In the genomic region with DNA sequence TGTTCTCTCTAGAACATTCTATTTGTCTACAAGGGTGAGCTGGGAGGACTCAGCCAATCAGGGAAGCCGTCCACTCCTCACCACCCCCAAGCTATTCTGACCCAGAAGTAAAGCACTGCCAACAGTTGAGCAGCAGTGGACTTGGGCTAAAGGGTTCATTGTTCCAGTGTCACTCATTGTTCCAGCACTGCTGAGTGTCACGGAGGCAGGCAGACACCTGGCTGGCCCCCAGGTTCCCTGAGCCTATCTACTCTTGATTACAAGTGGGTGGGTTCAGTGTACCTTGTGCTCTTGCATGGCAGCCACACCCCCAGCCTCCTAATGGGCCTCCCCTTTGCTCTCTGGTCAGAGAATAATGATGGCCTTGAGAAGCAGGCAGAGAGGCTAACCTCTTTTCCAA, we compare ENCODE assay signal across 13 mouse cellular contexts. TPM values are rescaled to one million over a fixed set of nuclear protein-coding genes. Genes with fewer than 3 reads are reported as not detected.
DNase-seq lines count a peak whose midpoint lies in the region; ATAC-seq and TF ChIP-seq lines count a peak whose summit lies in the region.
"Had no signal": no experiment of that assay in that cellular context is flagged by ENCODE, and none has a peak within 500 bp of the region (broad histone marks: within the 10 kb centered on the region; RNA-seq: fewer than 3 reads in every experiment).

No protein-coding gene starts in this region.

- no peak overlapping the region for H3K9ac ChIP-seq in stomach, postnatal 0 days (ENCODE audit: low read length)
- H3K9ac ChIP-seq: hindbrain, embryonic 12.5 days had no signal

- H3K4me1 ChIP-seq in stomach, postnatal 0 days (replicated peaks; ENCODE audit: control insufficient read depth, insufficient read depth), result no peaks in the 10 kb centered on the region
- H3K4me1 ChIP-seq: hindbrain, embryonic 12.5 days; megakaryocyte, embryonic 14.5 days had no signal

- TF ChIP-seq CTCF in stomach, postnatal 0 days (IDR thresholded peaks at IDR 0.05; ENCODE audit: low read depth), result no peak

- no peaks in the 10 kb centered on the region; the same call in 1 of the 2 replicates for H3K36me3 ChIP-seq in stomach, postnatal 0 days (ENCODE audit: control insufficient read depth, insufficient read depth, low read length)
- H3K36me3 ChIP-seq: hindbrain, embryonic 12.5 days had no signal

- peak overlapping the region; percentile 65; the same call in 1 of the 2 replicates for H3K27ac ChIP-seq in stomach, postnatal 0 days (replicated peaks)
- H3K27ac ChIP-seq: gastrocnemius, adult 2 months; hindbrain, embryonic 12.5 days; layer of hippocampus, adult 2 months had no signal

- DNase-seq in frontal cortex, postnatal 36 days (ENCODE audit: low spot score in 2 of 2), result no peak
- DNase-seq in lung, adult 18-20 months, result peak; percentile 71 to 81
- DNase-seq in lung, postnatal 10 days, result no peak
- DNase-seq in kidney, postnatal 36 days, result peak; percentile 85 to 89
- DNase-seq in stomach, postnatal 0 days (ENCODE audit: low spot score), result peak; percentile 88
- no peak for DNase-seq in left cerebral cortex, adult 18-20 months (ENCODE audit: low spot score in 2 of 2)
- DNase-seq in retina, postnatal 1 day, result no peak
- DNase-seq: gastrocnemius, adult 2 months; left cerebral cortex, postnatal 4 days had no signal

- H3K9me3 ChIP-seq in stomach, postnatal 0 days (ENCODE audit: control insufficient read depth, low read length), result no peaks in the 10 kb centered on the region
- H3K9me3 ChIP-seq: hindbrain, embryonic 12.5 days had no signal

- no peak for TF ChIP-seq EP300 in stomach, postnatal 0 days (optimal IDR thresholded peaks at IDR 0.05)

- H3K4me2 ChIP-seq in stomach, postnatal 0 days (replicated peaks; ENCODE audit: low read depth), result no peak overlapping the region
- H3K4me2 ChIP-seq: hindbrain, embryonic 12.5 days had no signal

- no peaks in the 10 kb centered on the region for H3K27me3 ChIP-seq in stomach, postnatal 0 days (ENCODE audit: control insufficient read depth, insufficient read depth, low read length)
- H3K27me3 ChIP-seq: hindbrain, embryonic 12.5 days had no signal

- no peak overlapping the region for H3K4me3 ChIP-seq in stomach, postnatal 0 days (ENCODE audit: low read depth, low read length)
- H3K4me3 ChIP-seq: gastrocnemius, adult 2 months; hindbrain, embryonic 12.5 days; layer of hippocampus, adult 2 months; megakaryocyte, embryonic 14.5 days had no signal

- peak; percentile 41; the same call in 1 of the 2 replicates for ATAC-seq in frontal cortex, adult (ENCODE audit: low TSS enrichment)
- ATAC-seq in stomach, postnatal 0 days (ENCODE audit: low FRiP score, low TSS enrichment), result peak; percentile 99

- 45% methylated on average over 2 of the region's 2 CpGs for WGBS in stomach, postnatal 0 days

RNA-seq across cellular contexts. Expression of a gene that starts 15.7 kb away (rescaled TPM):
- polyA plus RNA-seq in stomach, postnatal 0 days (2015; fragmentation: Nextera tagmentation; extraction: Ambion mirVana), result 62.3 and 67.7 TPM in 2 replicates
- 100 to 1,000 TPM in 1 of 2 experiments, 10 to 100 TPM in 1; 80.7 to 104 TPM for total RNA-seq in left cerebral cortex, adult 18-20 months (2021)

Comparison
In these comparisons a context has a peak if more than half of its experiments do, and no peak if none do; other contexts are left out.
1. DNase-seq: peak in lung, adult 18-20 months (2 of 2), kidney, postnatal 36 days (2 of 2) and stomach, postnatal 0 days (single experiment); none in frontal cortex, postnatal 36 days (0 of 2), lung, postnatal 10 days (single experiment), left cerebral cortex, adult 18-20 months (0 of 2) and retina, postnatal 1 day (single experiment).